Mouse (Mus musculus) brain, embryonic 14.5 days (tissue): Measurements from ENCODE around the gene Rap1gap2.

Experiments used
- CTCF ChIP-seq: fragments of 200-500 bp; IDR thresholded peaks from 2 replicates; pipeline ENCODE4 v1.5.1; 2012; ENCODE audit warnings: inconsistent platforms, mild to moderate bottlenecking, moderate library complexity, borderline replicate concordance; ENCODE audit not compliant: insufficient read depth, insufficient read length; ENCODE audit errors: extremely low read depth
- POLR2A ChIP-seq: fragments of 200-500 bp; IDR thresholded peaks from 2 replicates; pipeline ENCODE4 v1.6.1; 2012; ENCODE audit warnings: mild to moderate bottlenecking, inconsistent platforms, borderline replicate concordance; ENCODE audit not compliant: poor library complexity, insufficient read depth, insufficient read length, severe bottlenecking; ENCODE audit errors: extremely low read depth

- TF ChIP-seq CTCF (no peak), POLR2A (no peak)
Measured at GRCm38 (mm10) chr11:74568463-74568862, 42.3 kb downstream of the Rap1gap2 start.
